Mouse (Mus musculus): ENCODE measurements at regions not wholly inside any gene's neighbourhood (a gene's known extent, or its start where the extent isn't known, plus 50 kb on each side); places are given as distances from the start of the nearest gene placed in this dataset.

- 40% methylated on average over 3 of the region's 3 CpGs for WGBS
- Histone ChIP-seq H3K36me3 (replicated peaks) (no peaks in the 10 kb centered on the region), H3K9ac (no peak overlapping the region), H3K9me3 (no peaks in the 10 kb centered on the region), H3K4me1 (no peaks in the 10 kb centered on the region; the same call in 1 of the 2 replicates), H3K27ac (no peak overlapping the region), H3K4me3 (replicated peaks) (no peak overlapping the region), H3K4me2 (no peak overlapping the region), H3K27me3 (peaks cover 7% of the 10 kb centered on the region)
- no peak for ATAC-seq (ENCODE audit: low FRiP score)
These were observed 322.6 kb upstream of the Meis1 start for GRCm38 (mm10) chr11:19341379-19341778.

- ATAC-seq (ENCODE audit: low FRiP score): no peak
- Histone ChIP-seq H3K4me3 (replicated peaks) (no peak overlapping the region), H3K9ac (no peak overlapping the region), H3K4me1 (no peaks in the 10 kb centered on the region; the same call in 1 of the 2 replicates), H3K27me3 (peaks cover 16% of the 10 kb centered on the region), H3K27ac (no peak overlapping the region), H3K4me2 (no peak overlapping the region), H3K9me3 (no peaks in the 10 kb centered on the region), H3K36me3 (replicated peaks) (no peaks in the 10 kb centered on the region)
- WGBS: 86% methylated on average over 4 of the region's 4 CpGs
These were observed 324.0 kb upstream of the Meis1 start for GRCm38 (mm10) chr11:19342803-19343202.

GRCm38 (mm10) chr11:19346276-19346826, 327.6 kb upstream of the Meis1 start:
- Histone ChIP-seq H3K4me1 (peaks cover 8% of the 10 kb centered on the region), H3K9me3 (no peaks in the 10 kb centered on the region), H3K9ac (no peak overlapping the region), H3K27me3 (peaks cover 37% of the 10 kb centered on the region), H3K4me2 (no peak overlapping the region), H3K4me3 (replicated peaks) (no peak overlapping the region), H3K36me3 (replicated peaks) (no peaks in the 10 kb centered on the region), H3K27ac (no peak overlapping the region)
- no peak for ATAC-seq (ENCODE audit: low FRiP score)
- WGBS: 85% methylated on average over 3 of the region's 3 CpGs

- Histone ChIP-seq H3K9ac (no peak overlapping the region), H3K4me3 (replicated peaks) (no peak overlapping the region; the same call in 1 of the 2 replicates), H3K4me2 (peak overlapping the region; percentile 35)
These were observed 331.8 kb upstream of the Meis1 start for GRCm38 (mm10) chr11:19350331-19351242.

GRCm38 (mm10) chr11:19351243-19351787, 332.5 kb upstream of the Meis1 start:
- Histone ChIP-seq H3K27ac (no peak overlapping the region), H3K4me1 (peaks cover 22% of the 10 kb centered on the region), H3K4me3 (replicated peaks) (no peak overlapping the region; the same call in 1 of the 2 replicates), H3K9ac (no peak overlapping the region), H3K9me3 (no peaks in the 10 kb centered on the region), H3K36me3 (replicated peaks) (no peaks in the 10 kb centered on the region), H3K4me2 (peak overlapping the region; percentile 35), H3K27me3 (peaks cover 59% of the 10 kb centered on the region)
- peak; percentile 77 for ATAC-seq (ENCODE audit: low FRiP score)
- whole genome bisulfite sequencing: 9% methylated on average over 7 of the region's 7 CpGs

More at GRCm38 (mm10) chr11:19350331-19351242, 331.8 kb upstream of the Meis1 start:
- peaks cover 22% of the 10 kb centered on the region for H3K4me1 ChIP-seq
- no peaks in the 10 kb centered on the region for H3K36me3 ChIP-seq (replicated peaks)
- 39% methylated on average over 13 of the region's 13 CpGs for WGBS
- peaks cover 54% of the 10 kb centered on the region for H3K27me3 ChIP-seq
- no peak overlapping the region for H3K27ac ChIP-seq
- H3K9me3 ChIP-seq: no peaks in the 10 kb centered on the region
- ATAC-seq (ENCODE audit: low FRiP score): peak; percentile 71; the same call in 1 of the 2 replicates

GRCm38 (mm10) chr11:19353706-19354105, 334.9 kb upstream of the Meis1 start:
- H3K27ac ChIP-seq: no peak overlapping the region
- 0 out of 2 replicates have a peak, but pooled peaks have one; percentile 31 for ATAC-seq (ENCODE audit: low FRiP score)
- peaks cover 22% of the 10 kb centered on the region for H3K4me1 ChIP-seq
- H3K4me3 ChIP-seq (replicated peaks): no peak overlapping the region
- H3K4me2 ChIP-seq: no peak overlapping the region
- WGBS: 50% methylated on average over 3 of the region's 3 CpGs
- no peaks in the 10 kb centered on the region for H3K9me3 ChIP-seq
- H3K27me3 ChIP-seq: peaks cover 43% of the 10 kb centered on the region
- no peaks in the 10 kb centered on the region for H3K36me3 ChIP-seq (replicated peaks)
- H3K9ac ChIP-seq: no peak overlapping the region

- H3K36me3 ChIP-seq (replicated peaks): no peaks in the 10 kb centered on the region
- no peak overlapping the region for H3K9ac ChIP-seq
- H3K27me3 ChIP-seq: peaks cover 31% of the 10 kb centered on the region
- H3K4me1 ChIP-seq: peaks cover 19% of the 10 kb centered on the region
- no peak overlapping the region for H3K4me2 ChIP-seq
- WGBS: 91% methylated on average over 2 of the region's 2 CpGs
- H3K9me3 ChIP-seq: no peaks in the 10 kb centered on the region
- H3K4me3 ChIP-seq (replicated peaks): no peak overlapping the region
- ATAC-seq (ENCODE audit: low FRiP score): no peak
- no peak overlapping the region for H3K27ac ChIP-seq
These were observed 336.4 kb upstream of the Meis1 start for GRCm38 (mm10) chr11:19355179-19355578.

GRCm38 (mm10) chr11:19356151-19356550, 337.4 kb upstream of the Meis1 start:
- Histone ChIP-seq H3K9me3 (no peaks in the 10 kb centered on the region), H3K36me3 (replicated peaks) (no peaks in the 10 kb centered on the region), H3K4me2 (no peak overlapping the region), H3K27me3 (peaks cover 31% of the 10 kb centered on the region), H3K4me1 (peaks cover 14% of the 10 kb centered on the region), H3K9ac (no peak overlapping the region), H3K4me3 (replicated peaks) (no peak overlapping the region), H3K27ac (no peak overlapping the region)
- 70% methylated on average over 2 of the region's 2 CpGs for WGBS
- ATAC-seq (ENCODE audit: low FRiP score): no peak

GRCm38 (mm10) chr11:19369152-19369551, 350.4 kb upstream of the Meis1 start:
- H3K9ac ChIP-seq: no peak overlapping the region
- H3K27ac ChIP-seq: no peak overlapping the region
- ATAC-seq (ENCODE audit: low FRiP score): no peak
- WGBS: 67% methylated on average over 1 of the region's 1 CpGs
- H3K4me1 ChIP-seq: no peaks in the 10 kb centered on the region
- no peaks in the 10 kb centered on the region for H3K27me3 ChIP-seq
- H3K9me3 ChIP-seq: no peaks in the 10 kb centered on the region
- no peak overlapping the region for H3K4me2 ChIP-seq
- no peaks in the 10 kb centered on the region for H3K36me3 ChIP-seq (replicated peaks)
- no peak overlapping the region for H3K4me3 ChIP-seq (replicated peaks)

- no peak overlapping the region for H3K4me3 ChIP-seq (replicated peaks)
- no peaks in the 10 kb centered on the region for H3K27me3 ChIP-seq
- no peak overlapping the region for H3K4me2 ChIP-seq
- 87% methylated on average over 5 of the region's 5 CpGs for WGBS
- H3K27ac ChIP-seq: no peak overlapping the region
- ATAC-seq (ENCODE audit: low FRiP score): no peak
- no peak overlapping the region for H3K9ac ChIP-seq
- no peaks in the 10 kb centered on the region for H3K36me3 ChIP-seq (replicated peaks)
- no peaks in the 10 kb centered on the region for H3K9me3 ChIP-seq
- H3K4me1 ChIP-seq: no peaks in the 10 kb centered on the region
These were observed 354.7 kb upstream of the Meis1 start for GRCm38 (mm10) chr11:19373476-19373875.

- no peak overlapping the region for H3K27ac ChIP-seq
- no peak for ATAC-seq (ENCODE audit: low FRiP score)
- no peaks in the 10 kb centered on the region for H3K36me3 ChIP-seq (replicated peaks)
- H3K27me3 ChIP-seq: no peaks in the 10 kb centered on the region
- 0 out of 2 replicates have a peak, but pooled peaks cover 3% of the 10 kb centered on the region for H3K4me1 ChIP-seq
- H3K4me2 ChIP-seq: no peak overlapping the region
- no peaks in the 10 kb centered on the region for H3K9me3 ChIP-seq
- H3K4me3 ChIP-seq (replicated peaks): no peak overlapping the region
- 77% methylated on average over 2 of the region's 2 CpGs for WGBS
- H3K9ac ChIP-seq: no peak overlapping the region
These were observed 362.1 kb upstream of the Meis1 start for GRCm38 (mm10) chr11:19380935-19381334.

- Histone ChIP-seq H3K9me3 (no peaks in the 10 kb centered on the region), H3K9ac (no peak overlapping the region), H3K4me1 (no peaks in the 10 kb centered on the region), H3K4me2 (no peak overlapping the region), H3K36me3 (replicated peaks) (no peaks in the 10 kb centered on the region), H3K27me3 (no peaks in the 10 kb centered on the region), H3K27ac (no peak overlapping the region), H3K4me3 (replicated peaks) (no peak overlapping the region)
- WGBS: 90% methylated on average over 6 of the region's 6 CpGs
- ATAC-seq (ENCODE audit: low FRiP score): no peak
These were observed 370.4 kb upstream of the Meis1 start for GRCm38 (mm10) chr11:19389136-19389535.

All from forebrain, embryonic 12.5 days (tissue).